Mouse (Mus musculus): ENCODE data around the gene Padi3. TPM values are rescaled to one million over a fixed set of nuclear protein-coding genes. Genes with fewer than 3 reads are reported as not detected.

Gene Padi3
- total RNA-seq, 2 experiments from 2014 or later, result not detected

DNA sequence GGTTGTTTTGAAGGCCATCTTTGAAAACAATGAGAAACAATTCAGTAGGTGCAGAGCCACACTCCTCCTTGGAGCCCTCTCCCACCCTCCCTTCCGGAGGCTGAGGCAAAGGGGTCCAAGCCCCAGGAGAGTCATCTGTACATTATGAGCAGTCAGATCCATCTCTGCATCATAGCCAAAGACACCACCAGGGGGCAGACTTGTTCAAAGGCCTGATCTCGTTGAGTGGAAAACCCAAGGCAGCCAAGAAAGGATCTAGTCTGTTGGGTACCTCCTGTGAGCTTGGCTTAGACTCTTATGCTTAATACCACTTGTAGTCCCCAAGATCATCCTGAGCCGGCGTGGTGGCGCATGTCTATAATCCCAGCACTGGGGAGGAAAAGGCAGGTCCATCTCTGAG is 11.5 kb upstream of the Padi3 start:
- peak; percentile 48; the same call in 1 of the 2 replicates for ATAC-seq (replicated peaks; ENCODE audit: low FRiP score, poor library complexity, severe bottlenecking)

DNA sequence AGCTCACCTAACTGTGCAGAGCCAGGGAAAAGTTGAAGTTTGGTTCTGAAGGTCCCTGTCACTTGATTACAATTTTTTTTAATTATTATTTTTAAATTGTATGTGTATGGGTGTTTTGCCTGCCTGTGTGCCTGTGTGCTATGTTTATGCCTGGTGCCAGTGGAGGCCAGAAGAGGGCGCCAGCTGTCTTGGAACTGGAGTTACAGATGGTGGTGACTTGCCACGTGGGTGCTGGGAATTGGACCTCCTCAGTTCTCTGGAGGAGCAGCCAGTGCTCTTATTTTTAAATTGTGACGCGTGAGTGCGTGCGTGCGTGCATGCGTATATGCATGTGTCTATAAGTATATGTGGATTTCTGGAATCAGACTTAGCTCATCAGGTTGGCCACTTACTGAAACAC is 7.0 kb upstream of the Padi3 start:
- ATAC-seq (replicated peaks; ENCODE audit: low FRiP score, poor library complexity, severe bottlenecking), result no peak

DNA sequence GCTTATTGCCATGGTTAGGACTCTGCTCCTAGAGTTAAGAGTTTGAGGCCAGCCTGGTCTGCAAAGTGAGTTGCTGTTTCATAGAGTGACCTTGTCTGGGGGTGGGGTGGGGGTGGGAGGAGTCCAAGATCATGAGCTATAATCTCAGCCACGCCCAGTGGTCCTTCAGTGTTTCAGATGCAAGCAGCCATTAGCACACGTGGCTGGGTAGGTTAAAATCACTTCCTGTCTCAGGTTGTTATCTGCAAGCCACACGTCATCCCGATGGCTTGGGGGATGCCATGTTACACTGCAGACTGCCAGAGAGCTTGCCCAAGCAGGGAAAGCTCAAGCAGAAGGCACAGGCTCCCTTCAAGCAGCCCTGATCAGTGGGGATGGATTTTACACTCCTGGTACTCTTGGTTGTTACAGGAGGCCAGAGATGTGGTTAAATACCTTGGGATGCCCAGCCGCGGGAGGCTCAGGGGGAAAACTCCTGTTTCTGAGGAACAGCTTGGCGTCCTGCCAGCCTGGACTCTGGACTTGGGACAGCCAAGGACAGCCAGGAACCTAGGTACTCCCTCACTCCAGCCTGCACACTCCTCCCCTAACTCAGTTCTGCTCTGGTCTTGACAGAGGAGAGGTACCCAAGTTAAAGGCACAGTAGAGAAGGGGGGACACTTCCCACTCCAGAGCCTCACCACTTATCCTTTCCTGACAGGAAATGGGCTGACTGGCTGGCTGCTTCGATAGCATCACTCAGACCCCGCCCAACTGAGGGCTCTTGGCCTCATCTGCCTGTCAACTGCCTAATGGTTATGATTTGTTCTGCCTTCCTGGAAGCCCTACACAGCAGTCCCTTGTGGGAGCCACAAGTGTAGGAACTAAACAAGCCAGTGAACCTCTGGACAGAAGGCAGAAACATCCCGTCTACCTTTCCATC is 5.8 kb upstream of the Padi3 start:
- no peak for ATAC-seq (replicated peaks; ENCODE audit: low FRiP score, poor library complexity, severe bottlenecking)

DNA sequence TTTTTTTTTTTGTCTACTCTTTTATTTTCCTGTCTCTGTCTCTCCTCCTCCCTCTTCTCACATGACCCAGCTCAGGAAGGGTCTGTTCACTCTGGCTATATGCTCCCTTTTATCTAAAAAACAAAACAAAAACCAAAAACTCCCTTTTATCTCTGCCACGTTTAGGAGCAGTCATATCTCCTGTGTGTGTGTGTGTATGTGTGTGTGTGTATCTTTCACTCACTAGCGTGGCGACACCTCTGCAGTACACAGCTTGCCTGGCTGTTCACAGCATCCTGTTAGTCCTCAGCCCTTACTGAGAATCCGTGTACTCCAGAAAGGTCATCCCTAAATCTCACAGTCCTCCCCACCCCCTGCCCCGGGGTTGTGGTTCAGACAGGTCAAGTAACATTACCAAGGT is 5.0 kb upstream of the Padi3 start:
- ATAC-seq (replicated peaks; ENCODE audit: low FRiP score, poor library complexity, severe bottlenecking), result no peak

DNA sequence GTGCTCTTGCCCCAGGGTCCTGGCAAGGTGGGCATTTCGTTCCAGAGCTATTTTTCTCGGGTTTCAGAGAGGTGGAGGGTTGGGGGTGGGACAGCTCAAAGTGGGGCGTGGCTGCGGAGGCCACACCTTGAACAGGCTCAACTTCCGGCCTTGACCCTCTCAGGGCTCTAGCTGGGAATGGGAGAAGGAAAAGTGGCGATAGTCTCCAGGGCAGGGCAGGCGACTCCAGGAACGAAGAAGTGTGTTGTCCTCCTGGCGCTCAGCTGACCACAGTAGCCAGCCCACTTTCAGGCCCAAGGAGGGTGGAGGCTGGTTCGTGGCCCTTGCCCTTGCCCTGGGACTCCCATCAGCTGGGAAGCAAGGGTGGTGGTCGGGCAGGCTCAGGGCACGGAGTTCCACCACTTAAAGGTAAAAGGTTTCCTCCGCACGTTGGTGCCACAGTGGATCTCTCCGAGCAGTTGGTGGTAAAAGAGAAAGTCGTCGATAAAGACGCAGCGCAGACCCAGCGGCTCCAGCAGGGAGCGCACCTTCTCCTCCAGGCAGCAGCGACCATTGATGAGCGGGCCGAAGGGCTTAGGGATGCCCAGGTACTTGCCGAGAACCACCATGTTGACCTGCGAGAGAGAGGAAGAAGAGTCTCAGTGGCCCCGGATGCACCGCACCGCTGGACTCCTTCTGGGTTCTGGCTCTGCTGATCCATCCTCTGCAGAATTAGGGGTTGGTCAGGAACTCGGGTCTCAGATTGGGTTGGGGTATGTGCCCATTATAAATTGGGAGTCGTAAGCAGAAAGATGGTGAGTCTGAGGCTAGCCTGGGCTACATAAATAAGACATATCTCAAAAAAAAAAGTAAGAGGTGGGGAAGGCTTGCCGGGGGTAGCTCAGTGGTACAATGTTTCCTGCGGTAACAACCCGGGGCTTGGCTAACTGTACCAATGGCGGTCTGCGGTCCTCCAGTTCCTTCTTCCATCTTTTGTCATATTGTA is 4.1 kb upstream of the Padi3 start:
- ATAC-seq (replicated peaks; ENCODE audit: low FRiP score, poor library complexity, severe bottlenecking), result peak; percentile 78

DNA sequence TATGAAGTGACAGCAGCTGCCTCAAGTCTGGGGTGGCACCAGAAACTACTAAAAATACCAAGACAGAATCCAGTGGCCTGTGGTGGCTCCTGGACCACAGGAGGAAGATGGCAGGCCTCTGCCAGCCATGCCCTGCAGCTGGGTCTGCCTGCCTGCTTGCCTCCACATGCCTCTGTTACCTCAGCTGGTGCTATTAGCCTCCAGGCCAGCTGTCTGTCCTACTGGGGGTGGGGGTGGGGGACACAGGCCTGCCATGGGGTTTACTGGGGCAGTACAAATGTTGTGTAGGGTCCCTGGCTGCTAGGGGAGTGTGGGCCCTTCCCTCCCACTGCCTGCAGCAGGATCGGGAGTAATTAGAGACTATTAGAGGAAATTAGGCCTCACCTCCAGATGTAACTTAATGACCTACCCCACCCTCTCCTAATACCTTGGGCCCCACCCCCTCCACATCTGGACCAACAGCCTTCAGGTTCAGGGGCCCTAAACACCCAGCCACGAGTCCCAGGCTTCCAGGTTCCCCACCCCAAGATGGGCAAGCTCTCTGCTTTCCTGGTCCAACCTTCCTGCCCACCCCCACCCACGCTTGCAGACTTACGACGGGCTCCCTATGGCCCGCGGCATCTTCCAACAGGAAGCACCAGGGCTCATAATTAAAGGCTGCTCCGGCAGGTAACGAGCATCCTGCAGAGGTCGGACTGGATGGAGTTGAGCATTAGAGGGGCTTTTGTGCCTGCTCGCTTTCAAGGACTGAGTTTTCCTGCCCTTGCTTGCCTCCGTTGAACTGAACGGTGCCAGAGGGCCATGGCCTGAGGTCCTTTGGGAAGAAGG is 3.1 kb upstream of the Padi3 start:
- ATAC-seq (replicated peaks; ENCODE audit: low FRiP score, poor library complexity, severe bottlenecking), result no peak

DNA sequence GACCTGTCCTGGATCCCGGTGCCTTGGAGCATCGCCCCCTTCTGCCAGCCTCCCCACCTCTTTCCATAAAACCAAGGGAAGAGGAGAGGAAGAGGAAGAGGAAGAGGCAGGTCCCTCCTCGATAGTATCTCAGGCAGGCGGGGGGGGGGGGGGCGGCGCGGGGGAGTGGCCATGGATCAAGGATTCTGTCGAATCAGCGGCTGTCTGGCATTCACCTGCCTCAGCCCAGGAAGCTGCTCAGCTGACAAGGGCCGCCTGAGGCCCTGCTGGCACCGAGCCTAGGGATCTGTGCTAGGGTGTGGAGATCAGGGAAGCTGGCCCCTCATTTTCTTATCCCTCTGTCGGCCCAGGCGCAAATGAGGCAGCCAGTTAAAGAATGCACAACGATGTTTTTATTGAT is 2.2 kb upstream of the Padi3 start:
- ATAC-seq (replicated peaks; ENCODE audit: low FRiP score, poor library complexity, severe bottlenecking), result no peak

DNA sequence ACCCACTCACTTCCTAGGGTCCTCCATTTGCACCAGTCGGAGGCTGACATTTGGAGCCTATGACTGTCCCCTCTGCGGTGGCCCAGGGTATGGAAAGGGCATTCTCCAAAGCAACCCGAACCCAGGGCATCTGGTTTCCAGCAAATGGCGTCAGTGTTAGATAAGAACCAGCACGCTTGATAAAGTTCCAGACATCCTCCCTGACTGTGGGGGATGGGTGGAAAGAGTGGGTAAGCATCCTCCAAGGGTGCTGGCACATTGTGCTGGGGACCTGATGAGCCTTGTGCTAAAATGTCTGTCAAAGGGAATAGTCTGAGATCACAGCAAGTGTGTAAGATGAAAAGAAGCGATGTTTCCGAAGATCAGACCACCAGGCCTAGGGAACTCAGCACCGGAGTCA is 1.7 kb upstream of the Padi3 start:
- no peak for ATAC-seq (replicated peaks; ENCODE audit: low FRiP score, poor library complexity, severe bottlenecking)

DNA sequence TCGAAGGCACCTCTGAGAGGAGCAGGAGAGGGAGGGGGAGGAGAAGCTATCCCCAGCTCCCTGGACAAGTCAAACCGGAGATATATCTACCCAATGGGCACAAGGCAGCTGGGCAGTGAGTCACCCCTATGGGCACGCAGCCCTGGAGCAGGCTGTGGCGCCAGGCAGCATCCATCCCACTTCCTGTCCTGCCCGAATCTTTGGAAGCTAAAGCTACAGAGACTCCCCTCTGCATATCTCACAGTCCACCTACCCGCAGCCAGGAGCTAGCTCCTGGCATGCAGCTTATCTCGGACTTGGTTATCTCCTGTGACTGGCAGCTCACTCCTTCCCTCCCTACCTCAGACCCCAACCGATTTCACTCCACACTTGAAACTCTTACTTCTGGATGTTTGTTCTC is 1.3 kb downstream of the Padi3 start:
- no peak for ATAC-seq (replicated peaks; ENCODE audit: low FRiP score, poor library complexity, severe bottlenecking)

DNA sequence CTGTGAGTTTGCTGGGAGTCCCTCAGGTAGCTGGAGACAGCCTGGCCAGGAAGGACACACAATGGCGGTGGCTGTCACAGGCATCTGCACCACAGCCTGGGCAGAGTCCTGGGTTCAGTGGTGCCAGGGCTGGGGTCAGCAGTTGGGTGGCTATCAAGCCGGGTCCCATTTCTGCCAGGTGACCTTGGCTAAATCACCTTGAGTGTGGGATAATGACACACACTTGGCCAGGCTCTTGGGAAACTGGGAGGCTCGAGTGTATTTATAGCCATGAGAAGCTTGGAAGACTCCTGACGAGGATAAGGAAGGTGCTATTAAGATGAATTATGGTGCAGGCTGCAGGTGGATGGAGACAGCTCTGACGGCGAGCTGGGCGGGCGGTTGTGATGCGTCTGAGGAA is 5.8 kb downstream of the Padi3 start:
- ATAC-seq (replicated peaks; ENCODE audit: low FRiP score, poor library complexity, severe bottlenecking), result no peak

DNA sequence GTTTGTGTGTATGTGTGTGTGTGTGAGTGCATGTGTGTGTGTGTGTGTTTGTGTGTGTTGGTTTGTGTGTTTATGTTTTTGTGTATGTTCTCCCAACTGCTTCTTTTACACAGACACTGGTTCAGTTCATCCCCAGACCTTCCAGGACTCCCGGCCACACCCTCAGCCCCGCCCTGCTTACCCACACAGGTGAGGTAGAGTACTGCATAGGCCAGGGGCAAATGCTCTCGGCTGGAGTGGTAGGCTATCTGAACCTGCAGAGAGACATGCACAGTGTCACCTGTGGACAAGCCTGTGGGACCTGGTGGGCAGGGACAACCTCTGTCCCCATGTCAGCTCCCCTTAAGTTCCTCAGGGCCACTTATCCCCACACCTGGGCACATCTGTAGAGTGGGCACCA is 9.1 kb downstream of the Padi3 start:
- no peak for ATAC-seq (replicated peaks; ENCODE audit: low FRiP score, poor library complexity, severe bottlenecking)

DNA sequence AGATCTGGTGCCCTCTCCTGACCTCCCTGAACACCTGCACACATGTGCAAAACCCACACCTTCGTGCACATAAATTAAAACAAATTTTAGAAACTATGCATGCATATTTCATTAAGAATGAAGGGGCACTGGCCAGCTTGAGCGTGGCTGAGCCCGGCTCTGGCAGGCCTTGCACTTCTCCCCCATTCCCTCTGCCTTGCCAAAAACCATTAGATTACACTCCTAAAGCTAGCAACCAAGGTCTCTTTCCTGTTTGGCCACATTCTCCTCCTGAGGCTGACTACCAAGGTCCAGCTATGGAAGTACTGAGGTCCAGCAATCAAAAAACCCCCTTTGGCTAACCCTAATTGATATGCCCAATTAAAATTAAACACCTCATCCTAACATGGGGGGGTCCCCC is 13.7 kb downstream of the Padi3 start:
- ATAC-seq (replicated peaks; ENCODE audit: low FRiP score, poor library complexity, severe bottlenecking), result no peak

DNA sequence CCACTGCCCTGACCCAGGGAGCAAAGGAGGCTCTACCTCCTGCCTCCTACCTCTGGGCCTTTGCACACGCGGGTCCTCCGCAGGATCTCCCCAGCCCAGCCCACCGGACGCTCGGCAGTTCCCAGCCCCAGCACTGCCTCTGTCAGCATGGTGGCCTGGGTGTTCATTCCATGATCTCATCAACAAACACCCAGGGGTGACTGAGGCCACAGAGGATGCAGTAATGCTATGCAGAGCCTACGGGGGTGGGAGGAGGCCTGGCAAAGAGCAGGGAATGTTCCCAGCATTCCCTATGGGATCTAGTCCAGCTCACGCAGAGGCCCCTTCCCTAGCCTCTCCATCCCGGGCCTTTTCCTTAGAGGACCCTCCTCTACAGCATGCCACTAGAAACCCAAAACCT is 15.8 kb downstream of the Padi3 start:
- no peak for ATAC-seq (replicated peaks; ENCODE audit: low FRiP score, poor library complexity, severe bottlenecking)

DNA sequence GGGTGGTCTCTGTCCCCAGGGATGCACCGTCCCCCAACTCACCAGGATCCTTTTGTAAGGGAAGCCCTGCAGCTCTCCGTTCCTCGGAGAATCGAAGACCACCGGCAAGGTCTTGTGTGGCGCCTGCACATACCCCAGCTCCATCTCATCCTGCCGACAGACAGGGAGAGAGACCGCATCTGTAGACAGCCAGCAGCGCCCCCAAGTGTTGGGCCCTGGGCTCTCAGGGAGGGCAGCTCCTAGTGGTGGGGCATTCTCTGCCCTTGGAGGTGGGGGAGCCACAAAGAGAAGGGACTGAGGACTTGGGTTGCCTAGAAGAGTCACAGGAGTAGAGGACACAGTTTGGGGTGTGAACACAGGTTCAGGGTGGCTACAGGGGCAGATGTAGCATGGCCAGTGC is 16.7 kb downstream of the Padi3 start:
- ATAC-seq (replicated peaks; ENCODE audit: low FRiP score, poor library complexity, severe bottlenecking), result no peak

DNA sequence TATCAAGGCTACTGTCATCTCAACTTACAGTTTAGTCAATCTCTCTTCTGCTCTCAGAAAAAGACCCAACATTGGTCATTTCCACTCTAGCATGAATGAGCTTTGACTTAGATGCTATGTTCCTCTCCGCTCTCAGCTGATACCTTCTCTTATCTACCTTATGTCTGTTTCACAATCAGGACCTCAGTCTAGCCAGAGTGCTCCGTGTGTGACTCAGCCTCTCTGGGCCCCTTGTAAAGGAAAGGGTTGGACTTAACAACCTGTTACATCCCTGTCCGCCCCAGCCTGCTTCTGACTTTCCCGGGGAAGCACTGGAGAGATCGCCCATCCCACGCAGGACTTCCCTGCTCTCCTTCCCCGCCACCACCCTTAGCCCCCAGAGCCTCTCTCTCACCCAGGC is 17.9 kb downstream of the Padi3 start:
- ATAC-seq (replicated peaks; ENCODE audit: low FRiP score, poor library complexity, severe bottlenecking), result no peak

DNA sequence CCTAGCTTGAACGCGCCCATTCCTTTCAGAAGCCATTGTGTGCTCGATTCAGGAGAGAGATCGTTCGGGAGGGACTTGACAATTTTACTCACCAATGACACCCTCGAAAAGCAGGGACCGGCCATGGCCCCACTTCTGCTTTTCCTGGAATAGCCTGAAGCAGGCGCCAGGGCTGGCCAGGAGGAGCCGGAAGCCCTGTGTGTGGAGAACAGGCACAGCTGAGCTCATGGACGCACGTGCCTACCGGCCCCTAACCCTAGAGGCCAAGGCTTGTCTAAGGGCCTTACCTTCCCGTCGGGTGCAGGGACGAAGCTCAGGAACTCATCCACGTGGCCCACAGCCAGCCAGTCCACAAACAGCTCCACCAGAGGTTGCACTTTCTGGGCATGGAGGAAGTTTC is 19.4 kb downstream of the Padi3 start:
- no peak for ATAC-seq (replicated peaks; ENCODE audit: low FRiP score, poor library complexity, severe bottlenecking)

DNA sequence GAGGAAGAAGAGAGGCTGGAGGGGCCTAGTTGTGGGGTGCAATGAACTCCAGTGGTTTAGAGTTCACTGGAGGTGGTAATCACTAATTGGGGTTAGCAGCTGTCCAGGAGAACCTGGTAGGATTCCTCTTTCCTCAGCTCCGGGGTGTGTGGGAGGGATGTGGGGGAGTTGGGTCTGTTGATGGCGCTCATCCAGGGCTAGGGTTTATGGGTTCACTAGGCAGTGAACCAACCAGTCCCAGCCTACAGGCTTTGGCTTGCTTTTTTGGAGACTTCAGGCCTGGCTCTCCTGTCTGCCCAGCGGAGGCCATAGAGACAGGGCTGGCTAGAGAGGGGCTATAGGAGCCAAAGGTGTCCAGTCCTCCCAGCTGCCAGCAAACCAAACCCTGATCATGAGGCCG is 20.5 kb downstream of the Padi3 start:
- no peak for ATAC-seq (replicated peaks; ENCODE audit: low FRiP score, poor library complexity, severe bottlenecking)

DNA sequence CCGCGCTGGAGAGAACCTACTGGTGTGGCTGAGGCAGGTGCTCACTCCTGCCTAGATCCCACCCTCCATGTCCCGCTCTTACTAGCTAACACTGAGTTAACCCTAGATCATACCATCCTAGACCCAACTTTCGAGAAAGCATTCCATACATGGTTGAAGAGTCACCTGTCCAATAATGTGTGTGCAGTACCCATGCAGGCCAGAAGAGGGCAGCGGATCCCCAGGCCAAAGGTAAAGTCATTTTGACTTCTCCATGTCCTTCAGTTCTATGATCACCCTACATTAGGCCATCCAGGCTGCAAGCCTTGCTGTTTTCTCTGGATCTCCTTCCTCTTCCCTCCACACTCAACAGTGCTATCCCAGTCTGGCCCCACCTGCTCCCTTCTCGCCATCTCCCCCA is 21.5 kb downstream of the Padi3 start:
- ATAC-seq (replicated peaks; ENCODE audit: low FRiP score, poor library complexity, severe bottlenecking), result peak; percentile 80

DNA sequence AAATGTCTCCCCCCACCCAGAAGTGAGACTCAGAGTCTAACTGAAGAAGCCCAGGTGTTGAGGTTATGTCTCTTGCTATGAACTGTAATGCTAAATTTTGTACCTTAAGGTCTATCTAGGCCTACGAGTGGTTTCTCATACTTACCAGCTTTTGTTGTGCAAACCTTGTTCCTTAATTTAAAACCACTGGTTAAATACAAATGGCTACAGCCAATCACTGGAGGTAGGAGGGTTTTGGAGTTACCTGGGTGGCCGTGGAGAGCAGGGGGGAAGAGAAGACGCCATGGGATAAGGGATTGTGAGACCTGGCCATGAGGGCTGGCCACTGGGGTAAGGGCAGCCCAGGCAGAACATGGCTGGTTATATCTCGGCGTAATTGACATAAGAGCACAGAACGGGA is 22.2 kb downstream of the Padi3 start:
- ATAC-seq (replicated peaks; ENCODE audit: low FRiP score, poor library complexity, severe bottlenecking), result no peak

DNA sequence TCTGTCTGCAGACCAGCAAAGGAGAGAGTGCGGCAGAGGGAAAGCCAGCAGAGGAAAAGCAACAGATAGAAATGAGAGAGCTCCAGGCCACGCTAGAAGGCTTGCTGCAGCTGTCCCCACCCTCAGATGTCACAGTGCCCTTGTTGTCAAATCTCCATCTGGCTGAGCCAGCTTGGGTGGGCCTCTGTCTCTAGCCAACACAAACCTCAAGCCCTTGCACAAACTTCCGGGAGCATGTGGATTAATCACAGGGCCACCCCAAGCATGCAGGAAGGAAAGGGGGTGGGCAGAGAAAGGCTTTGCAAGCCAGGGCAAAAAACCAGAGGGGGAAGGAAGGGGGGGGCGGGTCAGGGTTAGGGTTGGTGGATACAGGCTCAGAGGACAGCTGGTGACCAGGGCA is 23.0 kb downstream of the Padi3 start:
- ATAC-seq (replicated peaks; ENCODE audit: low FRiP score, poor library complexity, severe bottlenecking), result no peak

All from erythroblast, adult 5-6 weeks (primary cell).